In genomic region chr7:88054224-88054938, GRCm38 (mm10) we compare ENCODE assay signal across 21 mouse cellular contexts.
DNase-seq lines count a peak whose midpoint lies in the region; ATAC-seq and TF ChIP-seq lines count a peak whose summit lies in the region.
"Had no signal": no experiment of that assay in that cellular context is flagged by ENCODE, and none has a peak within 500 bp of the region (broad histone marks: within the 10 kb centered on the region; RNA-seq: fewer than 3 reads in every experiment).

No protein-coding gene starts in this region.

- DNase-seq in lung, postnatal 0 days (ENCODE audit: low spot score), result peak; percentile 39
- no peak for DNase-seq in lung, postnatal 4 days
- no peak for DNase-seq in left cerebral cortex, adult 18-20 months (ENCODE audit: low spot score in 2 of 2)
- no peak for DNase-seq in midbrain, embryonic 14.5 days
- DNase-seq: adrenal gland, postnatal 10 days; cerebellum, adult 11-12 months; cerebellum, adult 9-10 months; cerebellum, postnatal 25 days; forebrain, postnatal 0 days; gastrocnemius, postnatal 25 days; heart, adult 11 months; heart, postnatal 36 days had no signal

- no peaks in the 10 kb centered on the region for H3K27me3 ChIP-seq in lung, postnatal 0 days (replicated peaks; ENCODE audit: insufficient read depth, low read length)
- H3K27me3 ChIP-seq in forebrain, embryonic 13.5 days, result no peaks in the 10 kb centered on the region
- no peaks in the 10 kb centered on the region for H3K27me3 ChIP-seq in midbrain, embryonic 14.5 days (ENCODE audit: control insufficient read depth, insufficient read depth, low read length)
- H3K27me3 ChIP-seq: embryonic facial prominence, embryonic 13.5 days; forebrain, embryonic 12.5 days; heart, embryonic 13.5 days; hindbrain, embryonic 12.5 days had no signal

- TF ChIP-seq EP300 in lung, postnatal 0 days (IDR thresholded peaks at IDR 0.05), result no peak

- no peak overlapping the region for H3K4me2 ChIP-seq in lung, postnatal 0 days (replicated peaks; ENCODE audit: low read depth, low read length)
- H3K4me2 ChIP-seq in forebrain, embryonic 13.5 days, result no peak overlapping the region
- no peak overlapping the region for H3K4me2 ChIP-seq in midbrain, embryonic 14.5 days (ENCODE audit: low read length)
- H3K4me2 ChIP-seq: embryonic facial prominence, embryonic 13.5 days; forebrain, embryonic 12.5 days; heart, embryonic 13.5 days; hindbrain, embryonic 12.5 days had no signal

- H3K9ac ChIP-seq in lung, postnatal 0 days (replicated peaks; ENCODE audit: low read depth), result no peak overlapping the region
- no peak overlapping the region for H3K9ac ChIP-seq in forebrain, embryonic 13.5 days
- H3K9ac ChIP-seq in midbrain, embryonic 14.5 days (replicated peaks; ENCODE audit: low read length), result no peak overlapping the region
- H3K9ac ChIP-seq: embryonic facial prominence, embryonic 13.5 days; forebrain, embryonic 12.5 days; forebrain, postnatal 0 days; heart, embryonic 13.5 days; hindbrain, embryonic 12.5 days had no signal

- no peaks in the 10 kb centered on the region for H3K9me3 ChIP-seq in lung, postnatal 0 days (ENCODE audit: low read length)
- H3K9me3 ChIP-seq in forebrain, embryonic 13.5 days (replicated peaks), result no peaks in the 10 kb centered on the region
- no peaks in the 10 kb centered on the region for H3K9me3 ChIP-seq in midbrain, embryonic 14.5 days (ENCODE audit: control insufficient read depth, low read length)
- H3K9me3 ChIP-seq: embryonic facial prominence, embryonic 13.5 days; forebrain, embryonic 12.5 days; heart, embryonic 13.5 days; hindbrain, embryonic 12.5 days had no signal

- no peaks in the 10 kb centered on the region for H3K36me3 ChIP-seq in lung, postnatal 0 days (ENCODE audit: insufficient read depth, low read length)
- no peaks in the 10 kb centered on the region for H3K36me3 ChIP-seq in forebrain, embryonic 13.5 days (ENCODE audit: poor library complexity, severe bottlenecking)
- H3K36me3 ChIP-seq in midbrain, embryonic 14.5 days (ENCODE audit: control insufficient read depth, insufficient read depth, low read length), result no peaks in the 10 kb centered on the region
- H3K36me3 ChIP-seq: embryonic facial prominence, embryonic 13.5 days; forebrain, embryonic 12.5 days; heart, embryonic 13.5 days; hindbrain, embryonic 12.5 days had no signal

- 53% methylated on average over 1 of the region's 1 CpGs for WGBS in lung, postnatal 0 days
- 65% methylated on average over 1 of the region's 1 CpGs for WGBS in forebrain, embryonic 13.5 days
- 75% methylated on average over 1 of the region's 1 CpGs for WGBS in midbrain, embryonic 14.5 days

- no peaks in the 10 kb centered on the region for H3K4me1 ChIP-seq in lung, postnatal 0 days (ENCODE audit: insufficient read depth, low read depth, low read length)
- H3K4me1 ChIP-seq in forebrain, embryonic 13.5 days, result no peaks in the 10 kb centered on the region
- no peaks in the 10 kb centered on the region for H3K4me1 ChIP-seq in midbrain, embryonic 14.5 days (ENCODE audit: control insufficient read depth, insufficient read depth, low read length)
- H3K4me1 ChIP-seq: embryonic facial prominence, embryonic 13.5 days; forebrain, embryonic 12.5 days; heart, embryonic 13.5 days; hindbrain, embryonic 12.5 days had no signal

- no peak for TF ChIP-seq CTCF in lung, postnatal 0 days (IDR thresholded peaks at IDR 0.05)

- H3K4me3 ChIP-seq in lung, postnatal 0 days (ENCODE audit: low read depth, low read length), result no peak overlapping the region
- H3K4me3 ChIP-seq in forebrain, embryonic 13.5 days, result no peak overlapping the region
- H3K4me3 ChIP-seq in midbrain, embryonic 14.5 days (replicated peaks; ENCODE audit: low read depth, low read length), result no peak overlapping the region
- H3K4me3 ChIP-seq: embryonic facial prominence, embryonic 13.5 days; forebrain, embryonic 12.5 days; heart, embryonic 13.5 days; hindbrain, embryonic 12.5 days had no signal

- H3K27ac ChIP-seq in lung, postnatal 0 days (ENCODE audit: low read length), result no peak overlapping the region
- no peak overlapping the region for H3K27ac ChIP-seq in forebrain, embryonic 13.5 days
- no peak overlapping the region for H3K27ac ChIP-seq in midbrain, embryonic 14.5 days (replicated peaks; ENCODE audit: low read depth, low read length)
- H3K27ac ChIP-seq: embryonic facial prominence, embryonic 13.5 days; forebrain, embryonic 12.5 days; heart, embryonic 13.5 days; hindbrain, embryonic 12.5 days had no signal

- ATAC-seq in lung, postnatal 0 days, result no peak
- ATAC-seq in granulocyte monocyte progenitor cell, adult 5-6 weeks (replicated peaks; ENCODE audit: poor library complexity, severe bottlenecking), result peak; percentile 100
- peak; percentile 40; the same call in 1 of the 2 replicates for ATAC-seq in monocyte, adult 5-6 weeks (replicated peaks; ENCODE audit: insufficient number of reproducible peaks, low FRiP score, low TSS enrichment, poor library complexity, severe bottlenecking)
- no peak for ATAC-seq in forebrain, embryonic 13.5 days
- ATAC-seq in midbrain, embryonic 14.5 days (ENCODE audit: low FRiP score, low TSS enrichment), result no peak
- ATAC-seq: forebrain, postnatal 0 days; hindbrain, embryonic 16.5 days; inflammation-experienced regulatory T-cells, adult 6 months had no signal

Comparison
In these comparisons a context has a peak if more than half of its experiments do, and no peak if none do; other contexts are left out.
1. ATAC-seq: peak in granulocyte monocyte progenitor cell, adult 5-6 weeks (single experiment) and monocyte, adult 5-6 weeks (single experiment); none in lung, postnatal 0 days (single experiment), forebrain, embryonic 13.5 days (single experiment) and midbrain, embryonic 14.5 days (single experiment).